Mouse (Mus musculus): ENCODE measurements around the gene Phf23. TPM values are rescaled to one million over a fixed set of nuclear protein-coding genes. Genes with fewer than 3 reads are reported as not detected.

Gene Phf23
- polyA plus RNA-seq, 1 experiment: 44.4 TPM

GRCm38 (mm10) chr11:69996161-69997061 is 834 bp downstream of the Phf23 start:
- TF ChIP-seq CTCF (IDR thresholded peaks at IDR 0.05; ENCODE audit: borderline replicate concordance, insufficient read depth, low read depth, low read length) (no peak), POLR2A (IDR thresholded peaks at IDR 0.05; ENCODE audit: borderline replicate concordance, insufficient read depth, low read length) (no peak)
- 1% methylated on average over 65 of the region's 66 CpGs for WGBS
- Histone ChIP-seq H3K27ac (ENCODE audit: insufficient read depth, low read length) (peak overlapping the region; percentile 76), H3K4me3 (replicated peaks; ENCODE audit: insufficient read depth, low read depth, low read length) (peak overlapping the region; percentile 87), H3K27me3 (ENCODE audit: control insufficient read depth, insufficient read depth, low read length) (no peaks in the 10 kb centered on the region), H3K4me1 (ENCODE audit: control insufficient read depth, insufficient read depth, low read length) (0 out of 2 replicates have a peak, but pooled peaks cover 3% of the 10 kb centered on the region)
- DNase-seq: peak; percentile 43 to 59

GRCm38 (mm10) chr11:69997070-69997509 is 1.5 kb downstream of the Phf23 start:
- Histone ChIP-seq H3K4me3 (replicated peaks; ENCODE audit: insufficient read depth, low read depth, low read length) (peak overlapping the region; percentile 87), H3K4me1 (ENCODE audit: control insufficient read depth, insufficient read depth, low read length) (0 out of 2 replicates have a peak, but pooled peaks cover 3% of the 10 kb centered on the region), H3K27ac (ENCODE audit: insufficient read depth, low read length) (peak overlapping the region; percentile 54; the same call in 1 of the 2 replicates), H3K27me3 (ENCODE audit: control insufficient read depth, insufficient read depth, low read length) (no peaks in the 10 kb centered on the region)
- TF ChIP-seq CTCF (IDR thresholded peaks at IDR 0.05; ENCODE audit: borderline replicate concordance, insufficient read depth, low read depth, low read length) (no peak), POLR2A (IDR thresholded peaks at IDR 0.05; ENCODE audit: borderline replicate concordance, insufficient read depth, low read length) (no peak)
- 2% methylated on average over 40 of the region's 44 CpGs for WGBS
- peak; percentile 77 to 81 for DNase-seq

- no peak for DNase-seq
- Histone ChIP-seq H3K4me3 (replicated peaks; ENCODE audit: insufficient read depth, low read depth, low read length) (no peak overlapping the region), H3K27ac (ENCODE audit: insufficient read depth, low read length) (no peak overlapping the region), H3K27me3 (ENCODE audit: control insufficient read depth, insufficient read depth, low read length) (no peaks in the 10 kb centered on the region), H3K4me1 (ENCODE audit: control insufficient read depth, insufficient read depth, low read length) (peaks cover 3% of the 10 kb centered on the region)
- TF ChIP-seq POLR2A (IDR thresholded peaks at IDR 0.05; ENCODE audit: borderline replicate concordance, insufficient read depth, low read length) (no peak), CTCF (IDR thresholded peaks at IDR 0.05; ENCODE audit: borderline replicate concordance, insufficient read depth, low read depth, low read length) (no peak)
- 89% methylated on average over 27 of the region's 27 CpGs for WGBS
Measured at GRCm38 (mm10) chr11:69998567-69999491, 3.3 kb downstream of the Phf23 start.

- H3K27ac ChIP-seq (ENCODE audit: insufficient read depth, low read length): peak overlapping the region; percentile 18; the same call in 1 of the 2 replicates
- no peak overlapping the region for H3K4me3 ChIP-seq (replicated peaks; ENCODE audit: insufficient read depth, low read depth, low read length)
- H3K4me1 ChIP-seq (ENCODE audit: control insufficient read depth, insufficient read depth, low read length): peaks cover 3% of the 10 kb centered on the region
- 81% methylated on average over 8 of the region's 8 CpGs for WGBS
- no peak for DNase-seq
- TF ChIP-seq CTCF (IDR thresholded peaks at IDR 0.05; ENCODE audit: borderline replicate concordance, insufficient read depth, low read depth, low read length) (no peak), POLR2A (IDR thresholded peaks at IDR 0.05; ENCODE audit: borderline replicate concordance, insufficient read depth, low read length) (no peak)
- no peaks in the 10 kb centered on the region for H3K27me3 ChIP-seq (ENCODE audit: control insufficient read depth, insufficient read depth, low read length)
Measured at GRCm38 (mm10) chr11:69999666-70000065, 4.1 kb downstream of the Phf23 start.

- H3K27me3 ChIP-seq (ENCODE audit: control insufficient read depth, insufficient read depth, low read length): no peaks in the 10 kb centered on the region
- WGBS: under 1% methylated on average over 48 of the region's 48 CpGs
- peak within 1 kb of the TSS; percentile 78 for H3K27ac ChIP-seq (ENCODE audit: insufficient read depth, low read length)
- TF ChIP-seq CTCF (IDR thresholded peaks at IDR 0.05; ENCODE audit: borderline replicate concordance, insufficient read depth, low read depth, low read length) (no peak), POLR2A (IDR thresholded peaks at IDR 0.05; ENCODE audit: borderline replicate concordance, insufficient read depth, low read length) (peak; percentile 79)
- peak; percentile 87 to 92 for DNase-seq
- peak within 1 kb of the TSS; percentile 96 for H3K4me3 ChIP-seq (replicated peaks; ENCODE audit: insufficient read depth, low read depth, low read length)
- H3K4me1 ChIP-seq (ENCODE audit: control insufficient read depth, insufficient read depth, low read length): peaks cover 3% of the 10 kb centered on the region
Measured at GRCm38 (mm10) chr11:70000396-70000898, 4.9 kb downstream of the Phf23 start, which contains the start of gene Dvl2. Gene Dvl2 (plus strand): TSS chr11:70000595.

- WGBS: 6% methylated on average over 8 of the region's 8 CpGs
- no peak for TF ChIP-seq POLR2A (IDR thresholded peaks at IDR 0.05; ENCODE audit: borderline replicate concordance, insufficient read depth, low read length)
- TF ChIP-seq CTCF (IDR thresholded peaks at IDR 0.05; ENCODE audit: borderline replicate concordance, insufficient read depth, low read depth, low read length): no peak
- Histone ChIP-seq H3K4me1 (ENCODE audit: control insufficient read depth, insufficient read depth, low read length) (peaks cover 3% of the 10 kb centered on the region), H3K27ac (ENCODE audit: insufficient read depth, low read length) (no peak overlapping the region; the same call in 1 of the 2 replicates), H3K4me3 (replicated peaks; ENCODE audit: insufficient read depth, low read depth, low read length) (peak overlapping the region; percentile 96), H3K27me3 (ENCODE audit: control insufficient read depth, insufficient read depth, low read length) (no peaks in the 10 kb centered on the region)
- no peak for DNase-seq
Measured at GRCm38 (mm10) chr11:70001159-70001558, 5.6 kb downstream of the Phf23 start.

- TF ChIP-seq POLR2A (IDR thresholded peaks at IDR 0.05; ENCODE audit: borderline replicate concordance, insufficient read depth, low read length) (no peak), CTCF (IDR thresholded peaks at IDR 0.05; ENCODE audit: borderline replicate concordance, insufficient read depth, low read depth, low read length) (peak; percentile 25; the same call in 1 of the 2 replicates)
- H3K4me1 ChIP-seq (ENCODE audit: control insufficient read depth, insufficient read depth, low read length): peaks cover 3% of the 10 kb centered on the region
- no peak for DNase-seq
- no peak overlapping the region for H3K27ac ChIP-seq (ENCODE audit: insufficient read depth, low read length)
- H3K27me3 ChIP-seq (ENCODE audit: control insufficient read depth, insufficient read depth, low read length): no peaks in the 10 kb centered on the region
- H3K4me3 ChIP-seq (replicated peaks; ENCODE audit: insufficient read depth, low read depth, low read length): peak overlapping the region; percentile 96
Measured at GRCm38 (mm10) chr11:70001865-70002264, 6.3 kb downstream of the Phf23 start.
